Mouse (Mus musculus) gastrocnemius, postnatal 36 days (tissue): ENCODE measurements around the gene Ecm1. TPM values are rescaled to one million over a fixed set of nuclear protein-coding genes. Genes with fewer than 3 reads are reported as not detected.

Experiments
- DNase-seq, 2 experiments: peaks; one replicate each; pipeline ENCODE4 v3.0.0; 2022
- intact Hi-C: fragments of 180-260 bp; cut with DNase I; formaldehyde crosslinking; loops from one replicate; pipeline ENCODE4 v1.15.1; 2025
- total RNA-seq, 2 experiments: library from RNA; stranded (reverse); gene quantifications; 2 replicates each; pipeline ENCODE4 v1.2.3; 2021

Ecm1 gene
- total RNA-seq, 2 experiments from 2014 or later: 14.3 to 28.4 TPM

GRCm38 (mm10) chr3:95731802-95732201 lies 7.6 kb downstream of the Ecm1 start:
- DNase-seq: no peak
- intact Hi-C loops: no loop called here

GRCm38 (mm10) chr3:95730431-95730830 lies 8.9 kb downstream of the Ecm1 start:
- no peak for DNase-seq
- intact Hi-C loops: no loop called here

- intact Hi-C loops: no loop called here
- no peak for DNase-seq
Measured at GRCm38 (mm10) chr3:95728906-95729305, 10.5 kb downstream of the Ecm1 start.

GRCm38 (mm10) chr3:95726696-95727358 lies 12.5 kb downstream of the Ecm1 start:
- intact Hi-C loops: no loop called here
- no peak for DNase-seq

GRCm38 (mm10) chr3:95725863-95726262 lies 13.5 kb downstream of the Ecm1 start:
- intact Hi-C loops: no loop called here
- no peak for DNase-seq

GRCm38 (mm10) chr3:95722386-95722785 lies 17.0 kb downstream of the Ecm1 start:
- DNase-seq: no peak
- intact Hi-C loops: no loop called here

GRCm38 (mm10) chr3:95718153-95718552 lies 21.2 kb downstream of the Ecm1 start:
- no peak for DNase-seq
- intact Hi-C loops: no loop called here

GRCm38 (mm10) chr3:95716075-95716474 lies 23.3 kb downstream of the Ecm1 start:
- intact Hi-C loops: no loop called here
- no peak for DNase-seq

- intact Hi-C loops: no loop called here
- no peak for DNase-seq
Measured at GRCm38 (mm10) chr3:95709967-95710366, 29.4 kb downstream of the Ecm1 start.

GRCm38 (mm10) chr3:95709044-95709443 lies 30.3 kb downstream of the Ecm1 start:
- DNase-seq: no peak
- intact Hi-C loops: no loop called here

GRCm38 (mm10) chr3:95707497-95707896 lies 31.9 kb downstream of the Ecm1 start:
- intact Hi-C loops: no loop called here
- no peak for DNase-seq

GRCm38 (mm10) chr3:95706273-95706672 lies 33.1 kb downstream of the Ecm1 start:
- DNase-seq: no peak
- intact Hi-C loops: no loop called here

GRCm38 (mm10) chr3:95704612-95705011 lies 34.8 kb downstream of the Ecm1 start:
- intact Hi-C loops: loop anchor here (5.0 kb wide), 1 partner anchor 63 kb away; no protein-coding TSS in a partner anchor
- no peak for DNase-seq

GRCm38 (mm10) chr3:95703276-95703675 lies 36.1 kb downstream of the Ecm1 start:
- no peak for DNase-seq
- intact Hi-C loops: loop anchor here (5.0 kb wide), 1 partner anchor 64 kb away; no protein-coding TSS in a partner anchor

GRCm38 (mm10) chr3:95701877-95702540 lies 37.4 kb downstream of the Ecm1 start:
- peak in 1 of 2 experiments; percentile 83 for DNase-seq
- intact Hi-C loops: loop anchor here (5.0 kb wide), 1 partner anchor 65 kb away; no protein-coding TSS in a partner anchor

- intact Hi-C loops: loop anchor here (5.0 kb wide), 1 partner anchor 66 kb away; no protein-coding TSS in a partner anchor
- DNase-seq: no peak
Measured at GRCm38 (mm10) chr3:95701085-95701484, 38.3 kb downstream of the Ecm1 start.

- DNase-seq: peak in 1 of 2 experiments; percentile 59
- intact Hi-C loops: loop anchor here (5.0 kb wide), 1 partner anchor 67 kb away; no protein-coding TSS in a partner anchor
Measured at GRCm38 (mm10) chr3:95700233-95700681, 39.1 kb downstream of the Ecm1 start.

GRCm38 (mm10) chr3:95698286-95698685 lies 41.1 kb downstream of the Ecm1 start:
- DNase-seq: no peak
- intact Hi-C loops: no loop called here

- peak in 1 of 2 experiments; percentile 21 for DNase-seq
- intact Hi-C loops: no loop called here
Measured at GRCm38 (mm10) chr3:95696360-95696759, 43.0 kb downstream of the Ecm1 start.

- peak in 1 of 2 experiments; percentile 3 for DNase-seq
- intact Hi-C loops: no loop called here
Measured at GRCm38 (mm10) chr3:95695796-95696195, 43.6 kb downstream of the Ecm1 start.

GRCm38 (mm10) chr3:95694808-95695703 lies 44.3 kb downstream of the Ecm1 start:
- intact Hi-C loops: no loop called here

More at GRCm38 (mm10) chr3:95694808-95695703, 44.3 kb downstream of the Ecm1 start:
- DNase-seq: no peak
